Mouse (Mus musculus): Measurements from ENCODE around the gene Pdyn.

Gene Pdyn

GRCm38 (mm10) chr2:129699484-129700158 lies at the start of gene Pdyn:
TSS of gene Pdyn (minus strand) at chr2:129699844.
- DNase-seq, result no peak

DNA sequence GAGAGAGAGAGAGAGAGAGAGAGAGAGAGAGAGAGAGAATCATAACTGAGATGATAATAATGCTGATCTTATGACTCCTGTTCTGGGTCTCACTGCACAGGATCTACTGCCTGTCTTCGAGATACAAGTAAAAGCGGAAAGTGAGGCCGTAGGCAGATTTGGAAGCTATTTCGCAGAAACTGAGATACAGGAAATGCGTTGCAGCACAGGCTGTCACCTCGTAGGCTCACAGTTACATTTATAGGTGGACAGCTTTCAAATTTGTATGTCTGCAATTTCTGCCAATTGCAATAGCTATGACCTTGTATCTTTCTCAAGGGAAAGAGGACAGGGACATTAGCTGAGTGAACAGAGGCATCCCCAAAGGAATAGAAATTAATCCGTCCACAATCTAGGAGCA lies 42.4 kb upstream of the Pdyn start:
- DNase-seq, result no peak

- no peak for DNase-seq
Measured at GRCm38 (mm10) chr2:129740515-129740914, 40.9 kb upstream of the Pdyn start.

DNA sequence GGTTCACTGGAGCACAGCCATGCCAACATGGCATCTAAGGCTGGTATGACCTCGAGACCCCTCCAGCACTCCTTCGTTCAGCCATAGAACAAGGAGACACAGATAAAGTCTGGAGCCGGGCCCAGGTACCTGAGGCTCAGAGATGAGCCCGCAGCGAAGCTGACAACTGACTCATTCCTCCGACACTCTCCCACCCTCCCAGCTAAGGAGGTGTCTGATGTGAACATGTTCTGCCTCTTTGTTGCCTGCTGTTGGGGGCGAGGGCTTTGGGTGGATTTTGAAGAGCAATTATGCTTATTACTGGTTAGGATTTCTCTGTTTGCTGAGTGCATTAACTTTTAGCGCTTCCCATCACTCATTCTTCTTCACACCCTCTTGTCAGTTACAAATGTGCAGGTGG lies 34.4 kb upstream of the Pdyn start:
- DNase-seq, result no peak

DNA sequence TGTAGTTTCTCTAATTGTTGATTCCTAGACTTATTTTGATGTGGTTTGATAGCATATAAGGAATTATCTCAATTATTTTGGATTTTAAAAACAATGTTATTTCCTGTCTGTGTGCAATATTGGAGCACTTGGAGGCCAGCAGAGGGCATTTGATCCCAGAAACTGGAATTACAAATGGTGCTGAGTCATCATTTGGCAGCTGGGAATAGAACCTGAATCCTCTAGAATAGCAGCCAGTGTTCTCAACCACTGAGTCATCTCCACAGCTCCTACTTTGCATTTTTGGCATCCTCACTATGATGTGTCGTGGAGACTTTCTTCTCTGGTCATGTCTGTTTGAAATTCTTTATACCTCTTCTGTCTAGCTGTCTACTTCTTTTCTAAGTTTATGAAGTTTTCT lies 30.0 kb upstream of the Pdyn start:
- DNase-seq, result peak; percentile 8 to 17

- peak; percentile 36 to 84 for DNase-seq
Measured at GRCm38 (mm10) chr2:129715671-129716070, 16.0 kb upstream of the Pdyn start.

DNA sequence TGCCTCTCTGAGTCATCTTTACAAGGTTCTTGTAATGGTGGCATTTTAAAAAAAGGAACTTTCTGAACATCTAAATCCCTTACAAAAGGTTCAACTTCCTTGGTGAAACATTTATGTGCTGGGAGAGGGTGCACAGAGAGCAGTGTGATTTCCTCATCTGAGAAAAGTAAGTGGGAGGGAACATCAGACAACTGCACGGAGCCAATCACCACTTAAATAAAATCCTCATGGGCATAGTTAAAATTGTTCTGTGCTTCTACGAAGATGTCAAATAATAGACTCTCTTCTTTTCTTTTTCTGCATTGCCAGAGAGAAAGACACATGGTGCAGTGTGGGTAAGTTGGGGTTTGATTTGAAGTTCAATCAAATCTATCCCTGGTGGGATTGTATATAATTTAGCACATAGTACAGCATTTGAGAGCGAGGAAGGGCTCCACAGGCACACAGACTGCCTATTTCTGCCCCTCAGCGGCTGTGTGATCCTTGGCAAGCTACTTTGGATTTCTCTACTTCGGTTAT lies 13.4 kb upstream of the Pdyn start:
- DNase-seq, result no peak

- DNase-seq, result peak; percentile 19 to 63
Measured at GRCm38 (mm10) chr2:129696059-129696458, 3.6 kb downstream of the Pdyn start.

GRCm38 (mm10) chr2:129694303-129694702 lies 5.3 kb downstream of the Pdyn start:
- DNase-seq, result no peak

GRCm38 (mm10) chr2:129692694-129693093 lies 7.0 kb downstream of the Pdyn start:
- DNase-seq, result no peak

DNA sequence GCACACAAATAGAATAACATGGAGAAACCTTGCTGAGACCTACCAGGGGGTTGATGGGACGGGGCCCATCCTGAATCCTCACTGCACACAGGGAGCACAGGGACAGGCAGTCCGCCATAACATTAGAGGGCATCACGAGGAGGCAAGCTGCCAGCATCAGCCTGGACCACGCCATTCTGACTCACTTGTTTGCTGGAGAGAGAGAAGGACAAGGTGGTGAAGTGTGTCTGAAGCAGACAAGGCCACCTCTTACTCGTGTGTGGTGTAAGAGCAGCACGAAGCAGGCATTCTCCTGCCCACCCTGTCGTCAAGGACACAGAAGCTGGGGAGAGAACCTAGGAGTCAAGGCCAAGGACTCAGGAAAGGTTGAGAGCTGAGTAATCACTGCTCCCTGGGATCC lies 9.9 kb downstream of the Pdyn start:
- no peak for DNase-seq

GRCm38 (mm10) chr2:129688036-129688625 lies 11.5 kb downstream of the Pdyn start:
- no peak for DNase-seq

DNA sequence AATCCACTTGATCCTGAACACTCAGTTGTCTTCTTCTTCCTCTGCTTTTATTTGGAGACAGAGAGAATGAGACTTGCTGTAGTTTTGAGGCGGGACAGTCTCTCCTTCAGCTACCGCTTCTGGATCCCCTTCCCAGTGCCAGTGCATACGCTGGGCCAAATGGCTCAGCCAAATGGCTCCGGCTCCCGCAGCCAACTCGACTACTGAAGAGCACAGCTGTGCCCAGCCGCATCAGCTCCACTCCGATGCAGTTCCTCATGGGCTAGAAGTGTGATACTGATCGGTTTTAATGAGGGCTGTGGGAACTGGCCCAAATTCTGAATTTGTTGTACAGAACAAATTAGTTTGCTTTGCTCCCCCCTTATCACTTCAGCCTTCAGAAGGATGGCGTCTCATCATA lies 12.7 kb downstream of the Pdyn start:
- no peak for DNase-seq

DNA sequence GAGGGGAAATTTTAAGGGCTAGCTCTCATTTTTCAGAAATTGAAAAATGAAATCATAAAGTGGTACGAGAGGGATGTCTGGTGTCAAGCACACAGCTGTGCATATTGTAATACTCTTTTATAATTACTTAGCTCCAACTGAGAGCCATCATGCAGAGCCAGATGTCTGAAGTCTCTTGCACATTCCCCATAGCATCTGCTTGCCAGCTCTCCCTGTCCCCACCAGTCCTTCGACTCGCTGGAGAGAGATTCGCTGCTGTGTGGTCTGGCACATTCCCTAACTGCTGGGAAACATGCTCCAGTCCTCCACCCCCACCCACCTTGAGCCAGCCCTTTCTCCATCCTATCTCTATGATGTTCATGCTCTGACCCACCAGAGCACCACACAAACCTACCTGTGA lies 15.6 kb downstream of the Pdyn start:
- no peak for DNase-seq

- no peak for DNase-seq
Measured at GRCm38 (mm10) chr2:129680236-129680635, 19.4 kb downstream of the Pdyn start.

- no peak for DNase-seq
Measured at GRCm38 (mm10) chr2:129679066-129679465, 20.6 kb downstream of the Pdyn start.

GRCm38 (mm10) chr2:129677664-129678063 lies 22.0 kb downstream of the Pdyn start:
- no peak for DNase-seq

DNA sequence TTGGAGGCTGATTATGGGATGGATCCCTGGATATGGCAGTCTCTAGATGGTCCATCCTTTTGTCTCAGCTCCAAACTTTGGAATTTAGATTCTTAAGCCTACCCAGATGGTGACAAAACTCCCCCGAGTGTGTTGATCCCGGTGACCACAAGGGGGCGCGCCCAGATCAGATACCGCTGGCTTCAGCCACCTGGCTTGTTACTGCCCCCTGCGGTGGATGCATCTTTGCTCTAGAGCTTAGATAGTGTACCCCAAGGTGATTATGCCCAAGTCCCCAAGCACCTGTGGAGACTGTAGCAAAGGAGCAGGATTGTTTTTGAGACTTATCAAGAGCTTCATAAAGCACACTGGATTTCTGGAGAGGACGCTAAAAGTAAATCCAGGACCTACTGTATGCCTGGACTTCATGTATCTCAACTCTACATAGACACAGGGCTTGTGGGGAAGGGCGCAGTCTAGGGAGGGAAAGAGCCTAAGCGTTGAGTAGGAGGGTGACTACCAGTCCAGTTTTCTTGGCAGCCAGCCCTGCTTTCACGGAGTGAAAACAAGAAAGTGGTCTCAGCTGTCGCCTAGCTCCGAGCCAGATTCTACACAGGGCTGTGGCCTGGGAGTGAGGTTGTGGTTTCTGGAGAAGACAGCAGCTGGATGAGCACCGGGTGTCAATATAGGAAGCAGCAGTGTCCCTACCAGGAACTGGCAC lies 24.6 kb downstream of the Pdyn start:
- DNase-seq, result peak; percentile 76 to 94

- DNase-seq, result no peak
Measured at GRCm38 (mm10) chr2:129671911-129672310, 27.7 kb downstream of the Pdyn start.

DNA sequence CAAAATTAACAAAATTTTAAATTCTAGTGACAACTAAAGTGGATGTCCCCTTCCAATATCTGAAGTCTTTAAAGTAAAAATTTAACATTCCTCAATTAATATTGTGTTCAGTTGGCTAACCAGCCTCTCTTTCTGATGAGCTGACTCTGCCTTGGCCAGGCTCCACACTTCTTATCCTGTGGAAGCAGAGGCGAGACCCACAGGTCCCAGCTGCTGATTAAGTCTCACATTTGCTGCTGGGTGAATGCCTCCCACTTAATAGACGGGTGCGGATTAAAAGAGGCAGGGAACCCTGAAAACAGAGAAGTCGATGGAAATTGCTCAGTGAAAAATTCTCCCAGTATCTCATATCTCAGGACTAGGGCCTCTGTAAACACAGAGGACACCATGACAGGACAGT lies 37.2 kb downstream of the Pdyn start:
- no peak for DNase-seq

GRCm38 (mm10) chr2:129660020-129660419 lies 39.6 kb downstream of the Pdyn start:
- peak; percentile 39 to 60 for DNase-seq

DNA sequence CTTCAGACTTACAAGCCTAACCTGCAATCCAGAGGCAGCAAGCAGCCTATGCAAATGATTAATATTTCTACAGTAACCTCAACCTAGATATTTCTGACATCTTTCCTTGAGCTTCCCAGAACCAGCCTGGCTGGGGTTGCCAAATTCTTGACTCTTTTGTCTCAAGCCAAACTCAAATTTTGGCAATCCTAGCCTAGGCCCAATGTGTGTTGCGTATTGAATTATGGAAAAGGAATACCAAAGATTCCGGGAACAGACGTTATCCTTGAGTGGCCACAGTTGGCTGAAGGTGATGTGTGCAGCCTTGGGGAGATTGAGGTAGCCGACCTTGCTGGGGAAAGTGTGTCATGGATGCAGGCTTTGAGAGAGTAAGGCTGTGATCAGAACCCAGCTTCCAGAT lies 40.8 kb downstream of the Pdyn start:
- no peak for DNase-seq

DNA sequence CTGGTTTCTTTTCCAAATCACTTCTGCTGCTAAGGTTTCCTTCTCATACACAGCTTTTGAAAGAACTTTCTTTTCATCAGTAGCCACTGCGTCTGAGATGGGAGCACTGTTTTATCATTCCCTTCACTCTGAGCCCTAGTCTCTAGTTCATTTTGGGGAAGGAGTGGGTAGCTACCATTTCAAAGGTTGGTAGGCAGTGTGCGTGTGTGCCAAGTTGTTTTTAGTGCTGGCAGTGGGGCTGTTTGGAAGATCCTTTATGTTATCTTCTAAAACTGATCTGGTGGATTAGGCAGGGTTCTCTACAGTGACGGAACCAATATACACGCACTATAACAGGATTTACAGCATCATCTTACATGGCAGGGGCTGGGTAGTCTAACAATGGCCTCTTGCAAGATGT lies 44.6 kb downstream of the Pdyn start:
- DNase-seq, result no peak

Data from kidney, postnatal 36 days (tissue).